Mouse (Mus musculus): ENCODE measurements around the gene Exoc3l.

DNA sequence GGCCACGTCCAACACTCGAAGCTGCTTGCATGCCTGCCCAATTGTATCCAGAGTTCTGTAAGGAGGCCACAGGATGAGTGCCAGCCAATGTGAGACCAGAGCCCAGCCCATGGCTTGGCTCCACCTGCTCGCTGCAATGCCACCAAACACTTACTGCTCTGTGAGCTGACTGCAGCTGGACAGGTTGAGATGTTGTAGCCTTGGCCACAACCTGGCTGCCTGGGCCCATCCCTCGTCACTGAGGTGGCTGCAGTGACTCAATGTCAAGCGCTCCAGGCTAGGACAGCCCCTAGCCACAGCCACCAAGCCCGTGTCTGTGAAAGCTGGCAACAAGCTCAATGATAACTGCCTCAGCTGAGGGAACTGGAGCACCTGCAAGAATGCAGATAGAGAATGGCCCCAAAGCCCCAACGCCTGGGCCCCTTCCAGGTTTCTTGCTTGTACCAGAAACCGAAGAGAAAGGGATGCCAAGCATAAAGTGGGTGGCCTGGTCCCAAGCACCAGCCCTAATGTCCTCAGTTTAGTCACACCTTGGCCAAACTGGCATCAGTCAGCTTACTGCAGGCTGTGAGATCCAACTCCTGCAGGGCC lies 17.1 kb upstream of the Exoc3l start:
- TF ChIP-seq CTCF (IDR thresholded peaks at IDR 0.05; ENCODE audit: control insufficient read depth, insufficient read depth, low read length), result no peak
- no peak for TF ChIP-seq POLR2A (IDR thresholded peaks at IDR 0.05; ENCODE audit: borderline replicate concordance, control insufficient read depth, low read depth, low read length)

All from bone marrow, adult 2 months (tissue).